ENCODE assay signal across 20 mouse cellular contexts in the genomic region with DNA sequence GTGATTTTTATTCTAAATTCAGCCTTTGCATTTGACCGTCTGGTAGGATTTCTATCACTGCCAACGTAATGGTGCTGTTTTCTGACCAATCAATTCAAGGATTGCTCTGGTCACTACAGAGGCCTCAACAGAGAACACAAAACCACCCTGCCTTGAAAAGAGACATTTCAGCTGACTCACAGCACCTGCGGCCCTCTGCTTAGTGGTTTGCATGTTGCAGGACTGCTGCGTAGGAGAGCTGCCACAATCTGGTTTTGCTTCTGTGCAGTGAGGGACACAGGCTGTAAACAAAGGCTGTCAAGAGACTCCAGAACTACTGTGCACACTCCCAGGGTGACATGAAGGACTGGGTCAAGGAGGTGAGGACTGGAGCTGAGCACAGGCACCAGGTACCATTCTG. TPM values are rescaled to one million over a fixed set of nuclear protein-coding genes. Genes with fewer than 3 reads are reported as not detected.
A peak's percentile ranks its signal among the peaks of the same experiment; 100 is the strongest.
DNase-seq lines count a peak whose midpoint lies in the region; ATAC-seq and TF ChIP-seq lines count a peak whose summit lies in the region.
"Had no signal": no experiment of that assay in that cellular context is flagged by ENCODE, and none has a peak within 500 bp of the region (broad histone marks: within the 10 kb centered on the region; RNA-seq: fewer than 3 reads in every experiment).

No protein-coding gene starts in this region.

- ATAC-seq in frontal cortex, adult (ENCODE audit: low TSS enrichment) = peak; percentile 62
- ATAC-seq in lung, postnatal 0 days = no peak
- ATAC-seq: activated CD4-positive, CD25-positive, alpha-beta regulatory T cell, adult 4 months; forebrain, embryonic 13.5 days; forebrain, postnatal 0 days; Patski had no signal

- 86% methylated on average over 4 of the region's 4 CpGs for WGBS in lung, postnatal 0 days

- no peak overlapping the region for H3K4me3 ChIP-seq in layer of hippocampus, adult 2 months
- no peak overlapping the region for H3K4me3 ChIP-seq in lung, postnatal 0 days (ENCODE audit: low read depth, low read length)
- H3K4me3 ChIP-seq: embryonic facial prominence, embryonic 13.5 days; forebrain, embryonic 13.5 days; hindbrain, embryonic 13.5 days had no signal

- no peak for TF ChIP-seq CTCF in layer of hippocampus, adult 2 months (conservative IDR thresholded peaks at IDR 0.05)
- no peak for TF ChIP-seq CTCF in lung, postnatal 0 days (IDR thresholded peaks at IDR 0.05)

- no peak for DNase-seq in frontal cortex, postnatal 36 days (ENCODE audit: low spot score in 2 of 2)
- DNase-seq in layer of hippocampus, adult 2 months (ENCODE audit: low spot score in 2 of 2) = peak; percentile 41 to 43
- no peak for DNase-seq in layer of hippocampus, adult 9-10 months (ENCODE audit: low spot score)
- DNase-seq in right cerebral cortex, adult 18-20 months = peak; percentile 52
- no peak for DNase-seq in right cerebral cortex, postnatal 36 days (ENCODE audit: low spot score in 2 of 2)
- no peak for DNase-seq in lung, postnatal 0 days (ENCODE audit: low spot score)
- DNase-seq: adrenal gland, postnatal 14 days; cerebellum, adult 18-20 months; cerebellum, adult 9-11 months; cerebellum, postnatal 36 days; forebrain, postnatal 0 days; gastrocnemius, postnatal 36 days; heart, adult 11 months; heart, postnatal 10 days had no signal

- peaks cover 20% of the 10 kb centered on the region for H3K36me3 ChIP-seq in lung, postnatal 0 days (ENCODE audit: insufficient read depth, low read length)

- H3K27ac ChIP-seq in layer of hippocampus, adult 2 months = peak overlapping the region; percentile 78
- H3K27ac ChIP-seq in lung, postnatal 0 days (ENCODE audit: low read length) = no peak overlapping the region
- H3K27ac ChIP-seq: embryonic facial prominence, embryonic 13.5 days; forebrain, embryonic 13.5 days; hindbrain, embryonic 13.5 days had no signal

- no peaks in the 10 kb centered on the region for H3K9me3 ChIP-seq in lung, postnatal 0 days (ENCODE audit: low read length)
- H3K9me3 ChIP-seq: embryonic facial prominence, embryonic 13.5 days; forebrain, embryonic 13.5 days; hindbrain, embryonic 13.5 days had no signal

- TF ChIP-seq EP300 in lung, postnatal 0 days (IDR thresholded peaks at IDR 0.05) = no peak

- H3K4me1 ChIP-seq in lung, postnatal 0 days (ENCODE audit: insufficient read depth, low read depth, low read length) = no peaks in the 10 kb centered on the region
- H3K4me1 ChIP-seq: embryonic facial prominence, embryonic 13.5 days had no signal

- H3K27me3 ChIP-seq in lung, postnatal 0 days (replicated peaks; ENCODE audit: insufficient read depth, low read length) = no peaks in the 10 kb centered on the region
- H3K27me3 ChIP-seq: embryonic facial prominence, embryonic 13.5 days; forebrain, embryonic 13.5 days; hindbrain, embryonic 13.5 days; Patski had no signal

- no peak overlapping the region for H3K9ac ChIP-seq in lung, postnatal 0 days (replicated peaks; ENCODE audit: low read depth)
- H3K9ac ChIP-seq: embryonic facial prominence, embryonic 13.5 days; forebrain, embryonic 13.5 days; forebrain, postnatal 0 days; hindbrain, embryonic 13.5 days had no signal

- no peak overlapping the region for H3K4me2 ChIP-seq in lung, postnatal 0 days (replicated peaks; ENCODE audit: low read depth, low read length)
- H3K4me2 ChIP-seq: embryonic facial prominence, embryonic 13.5 days; forebrain, embryonic 13.5 days; hindbrain, embryonic 13.5 days had no signal

RNA-seq across cellular contexts. Expression of gene Ptpn11, which starts 40.5 kb away (rescaled TPM):
- total RNA-seq in layer of hippocampus, adult 2 months (2021) = 10 to 100 TPM; 94.9 to 97.9 TPM
- 19.7 and 20.0 TPM in 2 replicates for polyA plus RNA-seq in lung, postnatal 0 days (2015; fragmentation: Nextera tagmentation; extraction: Ambion mirVana)

RNA-seq across cellular contexts. Expression of gene Rpl6, which starts 53.6 kb away (rescaled TPM):
- total RNA-seq in layer of hippocampus, adult 2 months (2021) = 100 to 1,000 TPM; 472 to 483 TPM
- polyA plus RNA-seq in lung, postnatal 0 days (2015; fragmentation: Nextera tagmentation; extraction: Ambion mirVana) = 373 and 397 TPM in 2 replicates

Comparison
In these comparisons a context has a peak if more than half of its experiments do, and no peak if none do; other contexts are left out.
1. DNase-seq: peak in layer of hippocampus, adult 2 months (2 of 2) and right cerebral cortex, adult 18-20 months (single experiment); none in frontal cortex, postnatal 36 days (0 of 2), layer of hippocampus, adult 9-10 months (single experiment), right cerebral cortex, postnatal 36 days (0 of 2) and lung, postnatal 0 days (single experiment).